Mouse (Mus musculus) heart, postnatal 10 days (tissue): ENCODE data around the gene Tspear. TPM values are rescaled to one million over a fixed set of nuclear protein-coding genes. Genes with fewer than 3 reads are reported as not detected.
"Not testable (repeated sequence)": the region's sequence is repeated elsewhere in the genome, so short reads cannot be mapped to it uniquely, and the experiment has no call there.

Experiments
- DNase-seq, 2 experiments: peaks; one replicate each; pipeline ENCODE4 v3.0.0; 2021
- intact Hi-C: fragments of 180-260 bp; cut with DNase I; formaldehyde crosslinking; loops from one replicate; pipeline ENCODE4 v1.15.1; 2025
- total RNA-seq, 2 experiments: library from RNA; stranded (reverse); gene quantifications; 2 replicates each; pipeline ENCODE4 v1.2.3; 2021

Tspear gene
- total RNA-seq, 2 experiments from 2014 or later, result not detected

DNA sequence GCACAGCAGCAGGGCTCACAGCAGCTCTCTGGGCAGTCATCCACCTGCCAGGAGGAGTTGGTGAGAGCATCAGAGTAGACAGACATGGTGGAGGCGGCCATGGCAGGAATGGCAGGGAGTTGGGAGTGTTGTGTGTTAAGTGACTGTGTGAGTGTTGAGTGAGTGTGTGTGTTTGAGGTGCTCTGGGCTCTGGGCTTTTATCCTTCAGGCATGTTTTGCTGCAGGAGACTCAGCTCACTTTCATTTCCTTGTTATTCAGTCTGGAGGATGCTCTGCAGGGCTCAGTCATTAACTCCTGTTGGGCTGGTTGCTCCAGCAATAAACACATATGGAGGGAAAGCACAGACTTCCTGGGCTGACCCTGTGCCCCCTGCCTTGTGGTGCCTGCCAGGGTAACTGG, 96.1 kb downstream of the Tspear start, which contains the start of gene Gm3250:
Gm3250 (minus strand) TSS at position 101 of the 400 bp plus-strand sequence.
- intact Hi-C loops, result loop anchor here (10.0 kb wide), 1 partner anchor 132 kb away; no protein-coding TSS in a partner anchor
- not testable (repeated sequence) for DNase-seq

GRCm38 (mm10) chr10:77783396-77783795, 97.0 kb downstream of the Tspear start:
- not testable (repeated sequence) for DNase-seq
- intact Hi-C loops, result loop anchor here (10.0 kb wide), 1 partner anchor 131 kb away; no protein-coding TSS in a partner anchor

GRCm38 (mm10) chr10:77787876-77788275, 101.5 kb downstream of the Tspear start, which contains the start of gene Gm7137:
Gene Gm7137, minus strand, starts transcription at chr10:77788200.
- DNase-seq, result peak; percentile 47 to 55
- intact Hi-C loops, result loop anchor here (10.0 kb wide), 1 partner anchor 127 kb away; no protein-coding TSS in a partner anchor

DNA sequence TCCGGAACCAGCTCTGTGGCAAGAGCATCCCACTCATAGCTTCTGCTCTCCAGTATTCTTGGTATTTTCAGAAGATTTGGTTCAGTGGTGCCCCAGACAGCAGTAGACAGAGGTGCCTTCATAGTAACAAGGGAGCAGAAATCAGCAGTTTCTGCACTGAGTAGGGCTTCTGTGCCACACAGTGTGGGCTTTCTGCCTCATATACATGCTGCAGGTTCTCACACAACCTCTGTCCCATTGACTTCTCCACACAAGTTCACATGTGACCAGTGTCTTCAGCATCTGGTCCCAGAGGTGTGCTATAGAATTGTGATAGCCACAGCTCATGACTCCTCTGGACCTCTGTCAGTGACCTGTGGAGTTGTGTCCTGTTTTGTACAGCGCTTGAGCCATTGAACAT, 102.3 kb downstream of the Tspear start:
- intact Hi-C loops, result loop anchor here (10.0 kb wide), 1 partner anchor 126 kb away; no protein-coding TSS in a partner anchor
- no peak for DNase-seq

DNA sequence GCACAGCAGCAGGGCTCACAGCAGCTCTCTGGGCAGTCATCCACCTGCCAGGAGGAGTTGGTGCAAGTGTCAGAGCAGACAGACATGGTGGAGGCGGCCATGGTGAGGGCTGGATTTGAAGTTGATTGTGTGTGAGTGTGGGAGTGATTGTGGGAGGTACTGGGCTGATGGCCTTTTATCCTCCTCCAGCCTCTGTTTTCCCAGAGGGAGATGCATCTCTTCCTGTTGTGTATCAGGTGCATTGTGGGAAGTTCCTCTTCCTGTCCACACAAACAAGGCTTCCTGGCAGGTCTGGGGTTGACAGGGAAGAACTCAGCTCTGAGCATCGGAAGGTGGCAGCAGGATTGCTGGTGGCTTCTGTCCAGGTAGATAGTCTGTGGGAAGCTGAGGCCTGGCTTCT, 108.6 kb downstream of the Tspear start, which contains the start of gene Gm9639:
Gm9639 (minus strand) TSS at position 101 of the 400 bp plus-strand sequence.
- DNase-seq, result peak in 1 of 2 experiments; percentile 29
- intact Hi-C loops, result no loop called here

DNA sequence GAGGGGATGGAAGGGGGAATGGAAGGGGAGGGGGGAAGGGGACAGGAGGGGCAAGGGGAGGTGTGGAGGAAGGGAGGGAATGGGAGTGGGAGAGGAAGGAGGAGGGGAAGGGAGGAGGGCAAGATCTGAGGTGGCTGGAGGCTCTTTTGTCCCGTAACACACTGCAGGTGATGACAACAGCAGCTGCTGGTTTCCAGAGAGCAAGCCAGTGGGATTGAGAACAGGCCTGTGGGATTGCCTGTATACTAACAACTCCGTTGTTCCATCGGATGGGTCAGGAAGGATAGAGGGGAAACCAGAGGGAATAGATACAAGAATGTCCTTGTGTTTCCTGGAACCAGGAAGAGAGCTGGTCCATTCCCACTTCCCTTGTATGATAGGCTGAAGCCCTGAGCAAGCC, 111.3 kb downstream of the Tspear start:
- intact Hi-C loops, result no loop called here

DNA sequence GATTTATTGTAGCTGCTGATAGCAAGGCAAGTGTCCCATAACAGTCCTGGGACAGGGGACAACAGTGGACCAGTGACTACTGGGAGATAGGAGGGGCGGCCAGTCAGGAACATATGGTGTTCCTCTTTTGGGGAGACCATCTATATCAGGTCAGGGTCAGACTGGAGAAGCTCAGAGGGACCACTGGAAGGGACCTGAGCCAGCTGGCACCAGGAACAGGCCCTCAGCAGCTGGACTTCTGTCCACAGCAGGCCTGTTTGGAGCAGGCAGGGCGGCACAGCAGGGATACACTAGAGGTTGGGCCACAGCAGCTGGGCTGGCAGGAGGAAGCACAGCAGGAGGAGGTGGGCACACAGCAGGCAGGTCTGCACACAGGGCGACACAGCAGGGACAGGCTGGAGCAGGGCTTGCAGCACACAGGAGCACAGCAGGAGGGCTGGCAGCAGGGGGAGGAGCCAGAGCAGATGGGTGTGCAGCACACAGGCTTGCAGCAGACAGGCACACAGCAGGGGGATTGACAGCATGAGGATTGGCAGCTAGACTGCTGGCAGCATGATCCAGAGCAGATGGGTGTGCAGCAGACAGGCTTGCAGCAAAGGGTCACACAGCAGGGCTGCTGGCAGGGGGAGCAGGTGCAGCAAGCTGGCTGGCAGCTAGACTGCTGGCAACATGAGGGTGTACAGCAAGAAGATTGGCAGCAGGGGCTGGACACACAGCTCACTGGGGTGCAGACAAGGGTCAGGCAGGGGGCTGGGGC, 112.0 kb downstream of the Tspear start:
- peak; percentile 31 to 50 for DNase-seq
- intact Hi-C loops, result not testable (repeated sequence)

More for the DNA sequence above, 111.3 kb downstream of the Tspear start:
- DNase-seq, result peak; percentile 44 to 50

DNA sequence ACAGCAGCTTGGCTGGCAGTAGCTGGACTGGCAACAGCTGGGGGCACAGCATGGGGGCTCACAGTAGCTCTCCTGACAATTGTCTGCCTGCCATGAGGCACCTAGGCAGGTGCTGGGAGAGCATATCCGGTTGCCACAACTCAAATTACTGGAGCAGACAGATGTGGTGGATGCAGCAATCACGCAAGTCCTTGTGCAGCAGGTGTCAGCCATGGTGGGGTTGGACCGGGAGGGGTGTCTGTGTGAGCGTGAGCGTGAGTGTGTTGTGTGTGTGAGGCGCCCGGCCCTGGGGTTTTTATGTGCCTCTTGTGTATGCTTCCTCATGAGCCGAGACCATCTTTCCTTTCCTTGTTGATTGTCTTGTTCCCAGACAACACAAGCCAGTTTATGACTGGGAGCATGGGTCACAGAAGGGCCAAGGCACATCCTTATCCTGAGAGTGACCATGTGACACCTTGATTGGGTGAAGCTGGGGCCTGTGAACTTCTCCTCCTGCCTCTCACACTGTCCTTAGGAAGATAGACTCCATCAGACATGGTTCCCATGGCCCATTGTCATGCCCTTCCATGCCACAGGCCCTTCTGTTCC, 112.6 kb downstream of the Tspear start, which contains the start of gene Gm19668:
Gm19668 (minus strand) TSS at position 213 of the 588 bp plus-strand sequence.
- DNase-seq, result no peak

GRCm38 (mm10) chr10:77804095-77804494, 117.7 kb downstream of the Tspear start:
- no peak for DNase-seq
- intact Hi-C loops, result no loop called here

More for the DNA sequence above, 112.6 kb downstream of the Tspear start, which contains the start of gene Gm19668:
- intact Hi-C loops, result no loop called here

DNA sequence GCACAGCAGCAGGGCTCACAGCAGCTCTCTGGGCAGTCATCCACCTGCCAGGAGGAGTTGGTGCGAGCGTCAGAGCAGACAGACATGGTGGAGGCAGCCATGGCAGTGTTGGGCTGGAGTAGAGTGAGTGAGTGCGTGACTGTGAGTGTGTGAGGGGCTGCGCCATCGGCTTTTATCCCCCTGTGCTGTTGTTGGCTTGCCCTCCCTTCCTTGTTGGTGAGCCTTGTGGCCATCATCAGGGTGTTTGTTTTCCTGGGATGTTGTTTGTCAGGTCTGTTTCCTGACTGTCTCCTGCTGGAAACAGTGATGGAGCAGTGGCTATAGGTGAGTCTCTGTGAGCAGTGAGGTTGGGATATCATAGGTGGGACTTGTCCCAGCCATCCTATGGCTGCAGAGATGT, 125.4 kb downstream of the Tspear start, which contains the start of gene Gm9507:
Gm9507 (minus strand) TSS at position 101 of the 400 bp plus-strand sequence.
- intact Hi-C loops, result no loop called here

GRCm38 (mm10) chr10:77814382-77814781, 128.0 kb downstream of the Tspear start, which contains the start of gene Gm2696:
Gene Gm2696, plus strand, starts transcription at chr10:77814682.
- intact Hi-C loops, result no loop called here
- DNase-seq, result no peak

More for the DNA sequence above, 125.4 kb downstream of the Tspear start, which contains the start of gene Gm9507:
- no peak for DNase-seq

GRCm38 (mm10) chr10:77815514-77815913, 129.1 kb downstream of the Tspear start:
- intact Hi-C loops, result loop anchor here (5.0 kb wide), 1 partner anchor 188 kb away; no protein-coding TSS in a partner anchor
- peak; percentile 7 to 44 for DNase-seq

- no peak for DNase-seq
- intact Hi-C loops, result loop anchor here (5.0 kb wide), 1 partner anchor 191 kb away; no protein-coding TSS in a partner anchor
Observed at GRCm38 (mm10) chr10:77818523-77818922, 132.2 kb downstream of the Tspear start.

DNA sequence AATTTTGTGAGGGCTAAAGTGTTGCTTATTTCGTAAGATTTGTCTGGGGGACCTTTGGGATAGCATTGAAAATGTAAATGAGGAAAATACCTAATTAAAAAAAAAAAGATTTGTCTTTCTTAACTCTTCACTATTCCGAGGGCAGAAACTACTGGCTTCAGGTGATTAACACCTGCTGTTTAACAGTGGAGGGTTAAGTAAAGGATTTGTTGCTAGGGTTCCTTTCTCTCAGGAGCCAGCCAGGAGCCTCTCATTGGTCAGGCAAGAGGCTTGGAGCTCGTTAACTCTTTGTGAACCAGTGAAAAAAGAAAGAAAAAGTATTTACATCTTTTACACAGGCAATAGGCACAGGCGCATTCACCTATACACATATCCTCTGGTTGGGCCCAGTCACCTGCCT, 132.8 kb downstream of the Tspear start:
- DNase-seq, result no peak
- intact Hi-C loops, result loop anchor here (5.0 kb wide), 1 partner anchor 192 kb away; no protein-coding TSS in a partner anchor

- intact Hi-C loops, result no loop called here
- no peak for DNase-seq
Observed at GRCm38 (mm10) chr10:77826951-77827350, 140.6 kb downstream of the Tspear start, which contains the start of gene Krtap10-4. Gene Krtap10-4, minus strand, starts transcription at chr10:77827095.

DNA sequence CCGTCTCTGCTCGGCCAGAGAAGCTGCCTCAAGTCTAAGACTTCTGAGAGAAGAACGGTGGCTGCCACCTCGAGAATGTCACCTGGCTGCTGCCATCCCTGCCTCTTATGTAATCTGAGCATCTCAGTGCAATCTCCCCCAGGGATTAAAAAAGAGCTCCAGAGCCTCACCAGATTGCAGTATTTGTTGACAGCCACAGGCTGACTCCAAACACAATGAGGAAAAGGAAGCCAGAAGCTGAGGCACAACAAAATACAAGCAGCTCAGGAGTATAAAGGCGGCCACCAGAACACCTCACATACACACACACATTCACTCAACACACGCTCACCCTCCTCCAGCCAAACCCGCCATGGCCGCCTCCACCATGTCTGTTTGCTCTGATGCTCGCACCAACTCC, 149.3 kb downstream of the Tspear start, which contains the start of gene Krtap10-10:
Krtap10-10 (plus strand) TSS at position 301 of the 400 bp plus-strand sequence.
- DNase-seq, result no peak
- intact Hi-C loops, result no loop called here

GRCm38 (mm10) chr10:77839006-77839405, 152.6 kb downstream of the Tspear start:
- intact Hi-C loops, result no loop called here
- no peak for DNase-seq

- intact Hi-C loops, result no loop called here
- DNase-seq, result no peak
Observed at GRCm38 (mm10) chr10:77846503-77846902, 160.1 kb downstream of the Tspear start, which contains the start of gene Gm36176. Gene Gm36176, plus strand, starts transcription at chr10:77846803.

DNA sequence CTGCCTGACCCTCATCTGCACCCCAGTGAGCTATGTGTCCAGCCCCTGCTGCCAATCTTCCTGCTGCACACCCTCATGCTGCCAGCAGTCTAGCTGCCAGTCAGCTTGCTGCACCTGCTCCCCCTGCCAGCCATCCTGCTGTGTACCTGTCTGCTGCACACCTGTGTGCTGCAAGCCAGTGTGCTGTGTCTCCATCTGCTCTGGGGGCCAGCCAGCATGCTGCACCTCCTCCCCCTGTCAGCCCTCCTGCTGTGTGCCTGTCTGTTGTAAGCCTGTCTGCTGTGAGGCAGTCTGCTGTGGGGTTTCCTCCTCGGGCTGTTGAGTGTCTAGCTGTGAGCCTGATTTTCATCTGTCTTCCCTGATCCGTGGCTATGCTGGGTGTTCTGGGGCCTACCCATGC, 160.6 kb downstream of the Tspear start:
- DNase-seq, result no peak
- intact Hi-C loops, result no loop called here

GRCm38 (mm10) chr10:77847538-77847937, 161.2 kb downstream of the Tspear start:
- DNase-seq, result no peak
- intact Hi-C loops, result no loop called here

DNA sequence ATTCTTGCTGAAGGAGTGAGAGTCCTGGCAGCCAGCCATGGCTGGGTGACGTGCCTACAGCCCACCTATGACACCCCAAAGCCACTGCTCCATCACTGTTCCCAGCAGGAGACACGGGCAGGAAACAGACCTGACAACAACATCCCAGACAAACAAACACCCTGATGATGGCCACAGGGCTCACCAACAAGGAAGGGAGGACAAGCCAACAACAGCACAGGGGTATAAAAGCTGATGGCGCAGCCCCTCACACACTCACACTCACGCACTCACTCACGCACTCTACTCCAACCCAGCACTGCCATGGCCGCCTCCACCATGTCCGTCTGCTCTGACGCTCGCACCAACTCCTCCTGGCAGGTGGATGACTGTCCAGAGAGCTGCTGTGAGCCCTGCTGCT, 166.2 kb downstream of the Tspear start, which contains the start of gene Gm10318:
Gm10318 (plus strand) TSS at position 301 of the 400 bp plus-strand sequence.
- no peak for DNase-seq

More for the DNA sequence above, 166.2 kb downstream of the Tspear start, which contains the start of gene Gm10318:
- intact Hi-C loops, result no loop called here
